Mouse (Mus musculus): ENCODE measurements at regions not wholly inside any gene's neighbourhood (a gene's known extent, or its start where the extent isn't known, plus 50 kb on each side); places are given as distances from the start of the nearest gene placed in this dataset.

GRCm38 (mm10) chr13:32547126-32547525 is 208.6 kb upstream of the Gmds start:
- TF ChIP-seq CTCF (IDR thresholded peaks at IDR 0.05; ENCODE audit: borderline replicate concordance, control insufficient read depth, extremely low read depth, insufficient read depth, low read length, poor library complexity) (no peak), POLR2A (IDR thresholded peaks at IDR 0.05; ENCODE audit: control insufficient read depth, extremely low read depth, insufficient read depth, low read length, poor library complexity) (no peak)

Measured in thymus, adult 2 months (tissue).